ENCODE assay signal across 29 mouse cellular contexts in the genomic region with DNA sequence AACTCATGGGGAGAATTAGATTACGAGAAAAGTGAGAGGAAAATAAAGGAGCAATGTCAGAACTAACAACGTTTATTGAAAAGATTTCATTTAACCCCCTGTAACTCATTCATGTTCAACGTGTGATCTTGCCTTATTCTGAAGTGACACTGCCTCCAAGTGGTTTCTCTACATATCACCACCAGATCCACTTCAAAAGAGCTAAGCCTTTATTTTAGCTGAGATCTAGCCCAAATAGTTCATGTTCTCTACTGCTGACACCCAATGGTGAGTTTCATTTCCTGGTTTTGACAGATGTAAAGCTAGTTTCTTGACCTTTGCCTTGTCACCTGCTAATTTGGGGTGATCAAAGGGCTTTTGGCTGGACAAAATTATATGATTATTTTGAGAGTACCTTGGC.
DNase-seq lines count a peak whose midpoint lies in the region; ATAC-seq and TF ChIP-seq lines count a peak whose summit lies in the region.
"Had no signal": no experiment of that assay in that cellular context is flagged by ENCODE, and none has a peak within 500 bp of the region (broad histone marks: within the 10 kb centered on the region; RNA-seq: fewer than 3 reads in every experiment).

No protein-coding gene starts in this region.

- no peak for TF ChIP-seq CTCF in brain, embryonic 14.5 days (IDR thresholded peaks at IDR 0.05; ENCODE audit: borderline replicate concordance, extremely low read depth, insufficient read depth, insufficient read length)

- TF ChIP-seq POLR2A in brain, embryonic 14.5 days (IDR thresholded peaks at IDR 0.05; ENCODE audit: borderline replicate concordance, extremely low read depth, insufficient read depth, insufficient read length, poor library complexity, severe bottlenecking): no peak

- H3K27ac ChIP-seq in heart, embryonic 12.5 days (ENCODE audit: poor library complexity, severe bottlenecking): no peak overlapping the region
- H3K27ac ChIP-seq: forebrain, embryonic 10.5 days; forebrain, embryonic 13.5 days; heart, embryonic 13.5 days; hindbrain, embryonic 14.5 days; hindbrain, postnatal 0 days had no signal

- 43% methylated on average over 3 of the region's 3 CpGs for WGBS in heart, embryonic 12.5 days

- peaks cover 7% of the 10 kb centered on the region for H3K9me3 ChIP-seq in heart, embryonic 12.5 days (replicated peaks)
- H3K9me3 ChIP-seq: heart, embryonic 13.5 days had no signal

- no peaks in the 10 kb centered on the region for H3K4me1 ChIP-seq in heart, embryonic 12.5 days (replicated peaks)
- H3K4me1 ChIP-seq: forebrain, embryonic 10.5 days; forebrain, embryonic 13.5 days; heart, embryonic 13.5 days had no signal

- DNase-seq in embryo, embryonic 10.5 days (ENCODE audit: low spot score): peak; percentile 0
- no peak for DNase-seq in embryo, embryonic 11 days
- DNase-seq in ES-CJ7 (ENCODE audit: low read depth, low spot score) (peak; percentile 6), R1 (ENCODE audit: low read depth, low spot score) (peak; percentile 4)
- peak; percentile 0 for DNase-seq in brain, embryonic 14.5 days (ENCODE audit: low read depth)
- DNase-seq in kidney, postnatal 25 days: no peak
- DNase-seq in left cerebral cortex, adult 9 months (ENCODE audit: low spot score in 2 of 2): no peak
- DNase-seq: adrenal gland, postnatal 10 days; adrenal gland, postnatal 36 days; cerebellum, adult 11 months; cerebellum, adult 2 months; cerebellum, adult 9-11 months; cerebellum, postnatal 25 days; forebrain, postnatal 0 days; gastrocnemius, postnatal 25 days; heart, adult 18-20 months; heart, postnatal 14 days; heart, postnatal 4 days; kidney, adult 18-20 months had no signal

- no peak overlapping the region for H3K4me2 ChIP-seq in heart, embryonic 12.5 days
- H3K4me2 ChIP-seq: forebrain, embryonic 13.5 days; heart, embryonic 13.5 days; hindbrain, embryonic 14.5 days had no signal

- no peak overlapping the region for H3K4me3 ChIP-seq in heart, embryonic 12.5 days
- H3K4me3 ChIP-seq: forebrain, embryonic 10.5 days; forebrain, embryonic 13.5 days; heart, embryonic 13.5 days had no signal

- H3K36me3 ChIP-seq in heart, embryonic 12.5 days: no peaks in the 10 kb centered on the region
- H3K36me3 ChIP-seq: forebrain, embryonic 10.5 days; heart, embryonic 13.5 days had no signal

- no peak overlapping the region for H3K9ac ChIP-seq in heart, embryonic 12.5 days
- H3K9ac ChIP-seq: forebrain, embryonic 13.5 days; forebrain, postnatal 0 days; heart, embryonic 13.5 days; hindbrain, embryonic 14.5 days had no signal

- ATAC-seq in heart, embryonic 12.5 days (ENCODE audit: insufficient number of reproducible peaks, low FRiP score): no peak
- ATAC-seq: activated CD4-positive, CD25-positive, alpha-beta regulatory T cell, adult 4 months; forebrain, embryonic 13.5 days; forebrain, postnatal 0 days; hindbrain, postnatal 0 days; inflammation-experienced regulatory T-cells, adult 6 months; intestine, embryonic 16.5 days; Patski had no signal

- H3K27me3 ChIP-seq in heart, embryonic 12.5 days (replicated peaks): no peaks in the 10 kb centered on the region
- H3K27me3 ChIP-seq: forebrain, embryonic 13.5 days; heart, embryonic 13.5 days; Patski had no signal

Comparison
In these comparisons a context has a peak if more than half of its experiments do, and no peak if none do; other contexts are left out.
1. DNase-seq: peak in embryo, embryonic 10.5 days (single experiment), ES-CJ7 (single experiment), R1 (single experiment) and brain, embryonic 14.5 days (single experiment); none in embryo, embryonic 11 days (single experiment), kidney, postnatal 25 days (0 of 2) and left cerebral cortex, adult 9 months (0 of 2).